ENCODE assay signal across 19 mouse cellular contexts in the genomic region with DNA sequence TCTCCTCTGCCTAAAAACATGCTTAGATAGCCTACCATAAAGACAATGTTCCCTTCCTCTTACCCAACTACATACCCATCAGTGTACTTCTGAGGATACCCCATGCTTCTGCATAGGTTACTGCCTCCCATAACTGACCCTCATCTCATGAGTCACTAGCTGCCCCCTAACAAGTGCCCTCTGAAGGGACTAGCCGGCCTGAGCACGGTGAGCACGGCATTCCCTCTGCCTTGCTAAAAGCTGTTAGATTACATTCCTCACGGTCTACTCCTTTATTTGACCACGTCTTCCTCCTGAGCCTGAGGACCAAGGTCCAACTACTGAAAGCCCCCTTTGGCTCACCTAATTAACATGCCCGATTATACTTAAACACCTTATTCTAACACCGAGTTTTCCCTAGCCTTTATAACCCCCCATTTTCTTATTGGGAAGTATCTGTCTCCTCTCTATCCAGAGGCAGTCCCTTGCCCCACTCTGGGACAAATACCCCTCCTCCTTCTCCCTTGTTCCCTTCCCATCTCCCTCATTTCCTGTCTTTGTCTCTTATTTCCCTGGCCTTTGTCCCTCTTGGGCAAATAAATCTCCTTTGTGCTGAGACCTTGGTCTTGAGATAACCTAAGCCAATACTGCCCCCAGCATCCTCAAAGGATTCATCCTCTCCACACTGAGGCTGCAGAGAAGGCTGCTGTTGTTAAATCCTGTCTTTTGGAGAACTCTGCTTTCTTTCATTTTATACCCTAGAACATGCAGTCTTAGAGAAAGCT.
A peak's percentile ranks its signal among the peaks of the same experiment; 100 is the strongest.
DNase-seq lines count a peak whose midpoint lies in the region; ATAC-seq lines count a peak whose summit lies in the region.
"Had no signal": no experiment of that assay in that cellular context is flagged by ENCODE, and none has a peak within 500 bp of the region (broad histone marks: within the 10 kb centered on the region; RNA-seq: fewer than 3 reads in every experiment).

No protein-coding gene starts in this region.

- no peaks in the 10 kb centered on the region for H3K27me3 ChIP-seq in heart, embryonic 16.5 days (ENCODE audit: control insufficient read depth, insufficient read depth, low read length)
- H3K27me3 ChIP-seq in lung, embryonic 16.5 days (ENCODE audit: control insufficient read depth, insufficient read depth, low read depth, low read length): no peaks in the 10 kb centered on the region
- no peaks in the 10 kb centered on the region for H3K27me3 ChIP-seq in stomach, embryonic 14.5 days (ENCODE audit: control insufficient read depth, insufficient read depth, low read length)
- H3K27me3 ChIP-seq: embryonic facial prominence, embryonic 15.5 days; hindbrain, embryonic 13.5 days had no signal

- H3K36me3 ChIP-seq in heart, embryonic 16.5 days (ENCODE audit: control insufficient read depth, insufficient read depth): 0 out of 2 replicates have a peak, but pooled peaks cover under 1% of the 10 kb centered on the region
- no peaks in the 10 kb centered on the region for H3K36me3 ChIP-seq in lung, embryonic 16.5 days (ENCODE audit: control insufficient read depth, insufficient read depth, low read length)
- H3K36me3 ChIP-seq in stomach, embryonic 14.5 days (ENCODE audit: control insufficient read depth, insufficient read depth, low read length): no peaks in the 10 kb centered on the region
- H3K36me3 ChIP-seq: hindbrain, embryonic 13.5 days had no signal

- peak overlapping the region; percentile 23 for H3K27ac ChIP-seq in heart, embryonic 16.5 days (ENCODE audit: low read length)
- peak overlapping the region; percentile 18 for H3K27ac ChIP-seq in lung, embryonic 16.5 days (ENCODE audit: low read length)
- H3K27ac ChIP-seq in stomach, embryonic 14.5 days (ENCODE audit: low read length): peak overlapping the region; percentile 13; the same call in 1 of the 2 replicates
- H3K27ac ChIP-seq: embryonic facial prominence, embryonic 15.5 days; forebrain, embryonic 10.5 days; hindbrain, embryonic 13.5 days; hindbrain, postnatal 0 days had no signal

- DNase-seq in heart, postnatal 10 days: no peak
- DNase-seq in lung, postnatal 4 days: no peak
- DNase-seq in yolk sac, embryonic 10.5 days (ENCODE audit: low spot score): peak; percentile 59
- DNase-seq in thymus, postnatal 36 days: no peak
- DNase-seq: adrenal gland, adult 2 months; adrenal gland, postnatal 36 days; cerebellum, adult 2 months; cerebellum, postnatal 10 days; gastrocnemius, postnatal 36 days had no signal

- no peaks in the 10 kb centered on the region for H3K9me3 ChIP-seq in heart, embryonic 16.5 days (replicated peaks; ENCODE audit: control insufficient read depth, low read length)
- no peaks in the 10 kb centered on the region for H3K9me3 ChIP-seq in lung, embryonic 16.5 days (ENCODE audit: control insufficient read depth, low read length)
- no peaks in the 10 kb centered on the region for H3K9me3 ChIP-seq in stomach, embryonic 14.5 days (ENCODE audit: control insufficient read depth, low read depth, low read length)
- H3K9me3 ChIP-seq: embryonic facial prominence, embryonic 15.5 days; forebrain, embryonic 10.5 days; hindbrain, embryonic 13.5 days had no signal

- H3K9ac ChIP-seq in heart, embryonic 16.5 days (ENCODE audit: low read length): no peak overlapping the region
- no peak overlapping the region for H3K9ac ChIP-seq in lung, embryonic 16.5 days (ENCODE audit: low read length)
- H3K9ac ChIP-seq in stomach, embryonic 14.5 days (replicated peaks; ENCODE audit: low read depth, low read length): no peak overlapping the region
- H3K9ac ChIP-seq: embryonic facial prominence, embryonic 15.5 days; hindbrain, embryonic 13.5 days had no signal

- no peak for ATAC-seq in heart, embryonic 16.5 days (replicated peaks; ENCODE audit: extremely low read depth, insufficient read depth, low FRiP score)
- peak; percentile 83 for ATAC-seq in lung, embryonic 16.5 days (ENCODE audit: low read depth)
- ATAC-seq in stomach, embryonic 14.5 days (ENCODE audit: insufficient number of reproducible peaks, insufficient read depth, low FRiP score, low read depth): peak; percentile 72
- ATAC-seq: forebrain, embryonic 14.5 days; hindbrain, postnatal 0 days had no signal

- no peak overlapping the region for H3K4me2 ChIP-seq in heart, embryonic 16.5 days (ENCODE audit: low read depth, low read length)
- no peak overlapping the region for H3K4me2 ChIP-seq in lung, embryonic 16.5 days (ENCODE audit: low read depth, low read length)
- H3K4me2 ChIP-seq in stomach, embryonic 14.5 days (replicated peaks; ENCODE audit: low read depth, low read length): no peak overlapping the region
- H3K4me2 ChIP-seq: embryonic facial prominence, embryonic 15.5 days; heart, embryonic 11.5 days; hindbrain, embryonic 13.5 days had no signal

- 47% methylated on average over 7 of the region's 7 CpGs for WGBS in heart, embryonic 16.5 days
- 50% methylated on average over 7 of the region's 7 CpGs for WGBS in lung, embryonic 16.5 days
- WGBS in stomach, embryonic 14.5 days: 54% methylated on average over 7 of the region's 7 CpGs

- no peak overlapping the region for H3K4me3 ChIP-seq in heart, embryonic 16.5 days (ENCODE audit: low read length)
- H3K4me3 ChIP-seq in lung, embryonic 16.5 days (ENCODE audit: low read length): no peak overlapping the region
- H3K4me3 ChIP-seq in stomach, embryonic 14.5 days (ENCODE audit: low read depth, low read length): no peak overlapping the region
- H3K4me3 ChIP-seq: embryonic facial prominence, embryonic 15.5 days; erythroblast, embryonic 14.5 days; forebrain, embryonic 10.5 days; hindbrain, embryonic 13.5 days had no signal

- intact Hi-C loops in heart, postnatal 10 days (cut with DNase I): no loop called here

- peaks cover 18% of the 10 kb centered on the region for H3K4me1 ChIP-seq in heart, embryonic 16.5 days (ENCODE audit: control insufficient read depth, insufficient read depth, low read length)
- peaks cover 10% of the 10 kb centered on the region for H3K4me1 ChIP-seq in lung, embryonic 16.5 days (replicated peaks; ENCODE audit: control insufficient read depth, insufficient read depth, low read length)
- H3K4me1 ChIP-seq in stomach, embryonic 14.5 days (ENCODE audit: control insufficient read depth, insufficient read depth, low read length): no peaks in the 10 kb centered on the region
- H3K4me1 ChIP-seq: embryonic facial prominence, embryonic 15.5 days; forebrain, embryonic 10.5 days; hindbrain, embryonic 13.5 days had no signal
